Mouse (Mus musculus) limb, embryonic 14.5 days (tissue): ENCODE measurements around the gene Tmf1. TPM values are rescaled to one million over a fixed set of nuclear protein-coding genes. Genes with fewer than 3 reads are reported as not detected.

Experiments
- ATAC-seq: fragments of 200-750 bp; cut with Nextera tagmentation; 2 replicates; pipeline ENCODE4 v1.8.0; 2017; ENCODE audit warnings: low read depth, moderate number of reproducible peaks, moderate TSS enrichment; ENCODE audit not compliant: low FRiP score
- DNase-seq: peaks from one replicate; pipeline ENCODE4 v3.0.0-alpha.2; 2015; ENCODE audit warnings: low spot score
- H3K27ac ChIP-seq: fragments of 300-500 bp; sonication (generic); replicated peaks from 2 replicates; pipeline ENCODE4 v1.5.1; 2014; ENCODE audit warnings: low read depth, mild to moderate bottlenecking, low read length, moderate library complexity, mixed read lengths
- H3K27me3 ChIP-seq: fragments of 300-500 bp; sonication (generic); 2 replicates; pipeline ENCODE4 v1.6.1; 2014; ENCODE audit warnings: low read length, mixed read lengths; ENCODE audit not compliant: control insufficient read depth, insufficient read depth
- H3K36me3 ChIP-seq: fragments of 300-500 bp; sonication (generic); 2 replicates; pipeline ENCODE4 v1.6.1; 2014; ENCODE audit warnings: mild to moderate bottlenecking, low read length, moderate library complexity, mixed read lengths; ENCODE audit not compliant: control insufficient read depth, insufficient read depth
- H3K4me1 ChIP-seq: fragments of 300-500 bp; sonication (generic); 2 replicates; pipeline ENCODE4 v1.6.1; 2014; ENCODE audit warnings: antibody characterized with exemption, low read length, mixed read lengths; ENCODE audit not compliant: control insufficient read depth, insufficient read depth
- H3K4me2 ChIP-seq: fragments of 300-500 bp; sonication (generic); replicated peaks from 2 replicates; pipeline ENCODE4 v1.6.1; 2014; ENCODE audit warnings: low read depth, mild to moderate bottlenecking, low read length, moderate library complexity; ENCODE audit not compliant: severe bottlenecking
- H3K4me3 ChIP-seq: fragments of 300-500 bp; sonication (generic); replicated peaks from 2 replicates; pipeline ENCODE4 v1.5.1; 2014; ENCODE audit warnings: low read length
- H3K9ac ChIP-seq: fragments of 300-500 bp; sonication (generic); 2 replicates; pipeline ENCODE4 v1.6.1; 2014; ENCODE audit warnings: mild to moderate bottlenecking, low read depth, low read length, moderate library complexity; ENCODE audit not compliant: severe bottlenecking
- H3K9me3 ChIP-seq: fragments of 300-500 bp; sonication (generic); 2 replicates; pipeline ENCODE4 v1.6.1; 2016; ENCODE audit warnings: low read length; ENCODE audit not compliant: control insufficient read depth
- POLR2A ChIP-seq: fragments of 200-500 bp; IDR thresholded peaks from 2 replicates; pipeline ENCODE4 v1.8.0; 2012; ENCODE audit warnings: inconsistent platforms, mild to moderate bottlenecking, moderate library complexity, borderline replicate concordance; ENCODE audit not compliant: insufficient read depth, insufficient read length; ENCODE audit errors: extremely low read depth
- WGBS: fragments of 180-500 bp; shearing (Covaris S2); extraction: QIAGEN DNeasy Blood & Tissue Kit; methylation state at CpG from one replicate; pipeline ENCODE4 v1.1.7; 2014; 5-methylcytosine and 5-hydroxymethylcytosine counted together
- polyA plus RNA-seq, 2 experiments: library from polyadenylated mRNA; depleted of rRNA in 1 of 2; stranded (reverse) in 1 of 2; unstranded in 1 of 2; fragments of >200 nt; fragmentation: Nextera tagmentation in 1 of 2; extraction: Ambion mirVana in 1 of 2; gene quantifications; 2 replicates each; pipeline versions ENCODE4 v1.2.1 to v1.2.3; 2012 to 2014

Tmf1 gene
- polyA plus RNA-seq, 2 experiments, result 6.2 to 34.8 TPM

DNA sequence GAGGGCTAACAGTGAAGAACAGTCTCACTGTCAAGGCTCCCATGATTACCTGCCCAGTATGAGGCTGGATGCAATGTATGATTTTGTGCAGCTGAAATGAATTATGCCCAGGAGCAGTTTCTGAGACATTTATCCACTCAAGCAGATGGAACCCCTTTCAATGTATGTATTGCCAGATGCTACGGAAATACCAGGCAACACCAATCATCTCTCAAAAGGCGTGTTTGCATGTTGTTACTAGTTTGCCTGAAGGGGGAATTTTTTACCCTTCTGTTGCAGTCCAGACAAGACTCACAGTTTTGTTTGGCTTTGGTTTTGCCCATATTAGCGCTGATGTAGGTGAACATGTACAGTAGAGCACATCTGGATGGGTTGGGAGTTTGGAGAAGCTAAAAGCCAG is 60.6 kb downstream of the Tmf1 start:
- Histone ChIP-seq H3K27ac (no peak overlapping the region), H3K4me2 (no peak overlapping the region), H3K4me1 (no peaks in the 10 kb centered on the region), H3K4me3 (no peak overlapping the region), H3K9me3 (no peaks in the 10 kb centered on the region), H3K36me3 (peaks cover 4% of the 10 kb centered on the region; the same call in 1 of the 2 replicates), H3K9ac (no peak overlapping the region), H3K27me3 (no peaks in the 10 kb centered on the region)
- DNase-seq (peak; percentile 25), ATAC-seq (no peak)
- 64% methylated on average over 3 of the region's 3 CpGs for WGBS
- no peak for TF ChIP-seq POLR2A

DNA sequence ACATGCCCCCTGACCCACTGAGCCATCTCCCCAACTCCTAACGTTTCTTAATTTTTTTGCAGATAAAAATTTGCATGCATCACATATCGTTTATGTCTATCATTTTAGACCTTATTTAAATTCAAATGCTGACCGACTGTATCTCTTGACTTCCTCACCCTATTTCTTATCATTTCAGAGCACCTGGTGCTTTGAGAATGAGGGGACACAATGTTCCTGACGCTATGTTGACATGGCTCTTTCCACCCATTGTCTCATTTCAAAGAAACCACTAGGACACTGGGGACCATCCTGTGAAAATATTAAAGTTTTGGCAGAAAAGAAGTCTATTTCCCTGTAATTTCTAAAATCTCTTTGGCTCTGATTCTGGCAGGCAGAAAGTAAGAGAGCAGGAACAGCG is 62.0 kb downstream of the Tmf1 start:
- no peak for TF ChIP-seq POLR2A
- WGBS, result 86% methylated on average over 5 of the region's 5 CpGs
- ATAC-seq (no peak), DNase-seq (no peak)
- Histone ChIP-seq H3K4me3 (no peak overlapping the region), H3K36me3 (peaks cover 4% of the 10 kb centered on the region; the same call in 1 of the 2 replicates), H3K27ac (no peak overlapping the region), H3K9ac (no peak overlapping the region), H3K4me1 (no peaks in the 10 kb centered on the region), H3K9me3 (no peaks in the 10 kb centered on the region), H3K4me2 (no peak overlapping the region), H3K27me3 (no peaks in the 10 kb centered on the region)

DNA sequence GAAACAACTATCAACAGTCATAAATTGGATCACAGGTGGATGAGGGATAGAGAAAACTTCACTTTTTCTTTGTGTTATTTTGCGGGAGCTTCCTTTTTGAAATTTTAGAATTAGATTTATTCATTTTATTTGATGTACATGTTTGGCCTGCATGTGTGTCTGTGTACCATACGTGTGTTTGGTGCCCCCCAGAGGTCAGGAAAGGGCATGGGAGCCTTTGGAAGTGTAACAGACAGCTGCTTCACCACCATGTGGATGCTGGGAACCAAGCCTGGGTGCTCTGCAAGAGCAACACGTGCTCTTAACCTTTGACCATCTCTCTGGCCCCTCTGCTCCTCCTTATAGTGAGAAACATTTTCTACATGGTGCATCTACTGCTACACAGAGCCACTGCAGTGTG is 64.1 kb downstream of the Tmf1 start:
- no peak overlapping the region for H3K9ac ChIP-seq
- H3K27me3 ChIP-seq, result no peaks in the 10 kb centered on the region
- ATAC-seq (no peak), DNase-seq (no peak)
- WGBS, result 59% methylated on average over 3 of the region's 3 CpGs
- no peak overlapping the region for H3K27ac ChIP-seq
- H3K36me3 ChIP-seq, result peaks cover 7% of the 10 kb centered on the region; the same call in 1 of the 2 replicates
- no peak overlapping the region for H3K4me2 ChIP-seq
- no peak overlapping the region for H3K4me3 ChIP-seq
- no peaks in the 10 kb centered on the region for H3K4me1 ChIP-seq
- no peak for TF ChIP-seq POLR2A
- no peaks in the 10 kb centered on the region for H3K9me3 ChIP-seq

- no peaks in the 10 kb centered on the region for H3K27me3 ChIP-seq
- no peaks in the 10 kb centered on the region for H3K9me3 ChIP-seq
- ATAC-seq (no peak), DNase-seq (no peak)
- no peak overlapping the region for H3K27ac ChIP-seq
- H3K36me3 ChIP-seq, result peaks cover 7% of the 10 kb centered on the region; the same call in 1 of the 2 replicates
- no peak overlapping the region for H3K9ac ChIP-seq
- 83% methylated on average over 8 of the region's 8 CpGs for WGBS
- no peaks in the 10 kb centered on the region for H3K4me1 ChIP-seq
- TF ChIP-seq POLR2A, result no peak
- H3K4me2 ChIP-seq, result no peak overlapping the region
- H3K4me3 ChIP-seq, result no peak overlapping the region
Observed at GRCm38 (mm10) chr6:97112177-97112576, 66.7 kb downstream of the Tmf1 start.

- no peak overlapping the region for H3K4me3 ChIP-seq
- H3K4me1 ChIP-seq, result no peaks in the 10 kb centered on the region; the same call in 1 of the 2 replicates
- H3K36me3 ChIP-seq, result peaks cover 2% of the 10 kb centered on the region; the same call in 1 of the 2 replicates
- DNase-seq (peak; percentile 71), ATAC-seq (peak; percentile 80)
- H3K9ac ChIP-seq, result no peak overlapping the region
- TF ChIP-seq POLR2A, result no peak
- H3K27me3 ChIP-seq, result peaks cover 9% of the 10 kb centered on the region; the same call in 1 of the 2 replicates
- H3K27ac ChIP-seq, result no peak overlapping the region
- H3K4me2 ChIP-seq, result no peak overlapping the region
- WGBS, result 19% methylated on average over 2 of the region's 2 CpGs
- no peaks in the 10 kb centered on the region for H3K9me3 ChIP-seq
Observed at GRCm38 (mm10) chr6:97106777-97107176, 72.1 kb downstream of the Tmf1 start.

GRCm38 (mm10) chr6:97106106-97106505 is 72.8 kb downstream of the Tmf1 start:
- TF ChIP-seq POLR2A, result no peak

More at GRCm38 (mm10) chr6:97106106-97106505, 72.8 kb downstream of the Tmf1 start:
- no peak overlapping the region for H3K27ac ChIP-seq
- no peak overlapping the region for H3K4me3 ChIP-seq
- peaks cover 6% of the 10 kb centered on the region for H3K4me1 ChIP-seq
- DNase-seq (no peak), ATAC-seq (no peak)
- no peak overlapping the region for H3K9ac ChIP-seq
- no peaks in the 10 kb centered on the region for H3K9me3 ChIP-seq
- H3K27me3 ChIP-seq, result peaks cover 11% of the 10 kb centered on the region; the same call in 1 of the 2 replicates
- H3K4me2 ChIP-seq, result no peak overlapping the region
- WGBS, result 78% methylated on average over 8 of the region's 8 CpGs
- H3K36me3 ChIP-seq, result no peaks in the 10 kb centered on the region
